Mouse (Mus musculus) neural tube, embryonic 14.5 days (tissue): ENCODE measurements around the gene Myo5a. TPM values are rescaled to one million over a fixed set of nuclear protein-coding genes. Genes with fewer than 3 reads are reported as not detected.

Source experiments
- ATAC-seq: fragments of 200-750 bp; cut with Nextera tagmentation; 2 replicates; pipeline ENCODE4 v1.8.0; 2017; ENCODE audit warnings: low read depth, mild to moderate bottlenecking, moderate TSS enrichment, moderate library complexity
- H3K27ac ChIP-seq: fragments of 300-500 bp; sonication (generic); 2 replicates; pipeline ENCODE4 v1.5.1; 2014; ENCODE audit warnings: low read depth, mild to moderate bottlenecking, control low read depth, low read length, moderate library complexity, mixed read lengths
- H3K27me3 ChIP-seq: fragments of 300-500 bp; sonication (generic); 2 replicates; pipeline ENCODE4 v1.6.1; 2014; ENCODE audit warnings: low read length; ENCODE audit not compliant: control insufficient read depth, insufficient read depth
- H3K36me3 ChIP-seq: fragments of 300-500 bp; sonication (generic); 2 replicates; pipeline ENCODE4 v1.6.1; 2014; ENCODE audit warnings: low read length, mixed read lengths; ENCODE audit not compliant: control insufficient read depth, insufficient read depth
- H3K4me1 ChIP-seq: fragments of 300-500 bp; sonication (generic); 2 replicates; pipeline ENCODE4 v1.6.1; 2014; ENCODE audit warnings: low read length; ENCODE audit not compliant: control insufficient read depth, insufficient read depth
- H3K4me2 ChIP-seq: fragments of 300-500 bp; sonication (generic); 2 replicates; pipeline ENCODE4 v1.6.1; 2014; ENCODE audit warnings: mild to moderate bottlenecking, low read depth, low read length, control low read depth
- H3K4me3 ChIP-seq: fragments of 300-500 bp; sonication (generic); 2 replicates; pipeline ENCODE4 v1.5.1; 2014; ENCODE audit warnings: low read depth, low read length, control low read depth, mixed read lengths
- H3K9ac ChIP-seq: fragments of 300-500 bp; sonication (generic); replicated peaks from 2 replicates; pipeline ENCODE4 v1.6.1; 2014; ENCODE audit warnings: low read depth, mild to moderate bottlenecking, control low read depth, low read length, mixed read lengths
- H3K9me3 ChIP-seq: fragments of 300-500 bp; sonication (generic); 2 replicates; pipeline ENCODE4 v1.6.1; 2016; ENCODE audit warnings: low read length; ENCODE audit not compliant: control insufficient read depth
- WGBS: fragments of 180-500 bp; shearing (Covaris S2); extraction: QIAGEN DNeasy Blood & Tissue Kit; methylation state at CpG from one replicate; pipeline ENCODE4 v1.1.7; 2014; 5-methylcytosine and 5-hydroxymethylcytosine counted together
- polyA plus RNA-seq: library from polyadenylated mRNA; unstranded; fragments of >200 nt; fragmentation: Nextera tagmentation; extraction: Ambion mirVana; gene quantifications from 2 replicates; pipeline ENCODE4 v1.2.1, GENCODE M21; 2014

Gene Myo5a
- polyA plus RNA-seq, 1 experiment from 2014 or later = 60.0 TPM

DNA sequence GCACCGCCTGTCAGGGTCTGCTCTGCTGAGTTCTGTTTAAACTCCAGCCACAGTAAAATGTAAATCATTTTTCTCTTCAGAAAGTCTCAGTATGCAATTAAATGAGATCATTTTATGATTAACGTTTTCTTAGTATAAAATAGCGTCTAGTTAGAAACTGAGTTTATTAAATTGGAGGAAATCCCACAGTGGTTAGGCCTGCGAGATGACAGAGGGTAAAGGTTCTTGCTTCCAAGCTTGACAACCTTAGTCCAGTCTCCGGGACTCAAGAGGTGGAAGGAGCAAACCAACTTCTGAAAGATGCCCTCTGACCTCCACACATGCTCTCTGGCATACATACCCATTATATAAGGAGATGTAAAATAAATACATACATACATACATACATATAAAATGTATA is 15.8 kb upstream of the Myo5a start:
- WGBS = 94% methylated on average over 5 of the region's 5 CpGs
- H3K27me3 ChIP-seq = no peaks in the 10 kb centered on the region
- no peaks in the 10 kb centered on the region for H3K9me3 ChIP-seq
- H3K4me3 ChIP-seq = no peak overlapping the region
- no peak overlapping the region for H3K9ac ChIP-seq
- no peak overlapping the region for H3K27ac ChIP-seq
- no peak for ATAC-seq
- peaks cover 19% of the 10 kb centered on the region for H3K36me3 ChIP-seq
- no peak overlapping the region for H3K4me2 ChIP-seq
- H3K4me1 ChIP-seq = no peaks in the 10 kb centered on the region

DNA sequence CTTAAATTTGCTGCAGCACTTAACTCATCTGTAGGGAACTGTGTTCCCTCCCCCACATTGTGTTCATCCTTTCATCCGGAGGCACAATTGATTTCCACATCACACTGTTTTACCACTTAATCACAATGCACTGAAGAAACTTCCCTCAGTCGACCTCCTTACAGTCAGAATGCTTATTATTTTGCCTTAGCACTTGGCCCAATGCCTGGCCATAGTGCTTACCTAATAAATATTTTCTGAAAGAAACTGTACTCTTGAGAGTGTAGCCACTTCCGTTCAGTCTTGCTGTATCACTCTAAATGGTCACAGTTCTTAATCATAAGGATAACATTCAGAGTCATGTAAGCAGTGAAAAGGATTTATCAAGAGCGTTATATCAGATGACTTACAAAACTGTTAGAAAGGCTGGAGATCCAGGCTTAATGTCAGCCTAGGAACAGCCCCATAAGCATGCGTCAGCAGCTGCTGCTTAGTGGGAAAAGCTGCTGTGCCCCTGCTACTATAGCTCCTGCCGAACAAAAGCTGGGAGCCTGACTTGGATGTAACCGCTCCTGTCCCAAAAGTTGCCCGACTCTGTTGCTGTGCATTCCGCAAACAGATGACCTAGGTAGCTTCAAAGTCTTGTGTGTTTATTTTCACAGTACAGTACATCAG is 6.0 kb upstream of the Myo5a start:
- Histone ChIP-seq H3K4me3 (no peak overlapping the region), H3K27me3 (no peaks in the 10 kb centered on the region), H3K4me2 (no peak overlapping the region), H3K4me1 (no peaks in the 10 kb centered on the region), H3K36me3 (0 out of 2 replicates have a peak, but pooled peaks cover 6% of the 10 kb centered on the region), H3K9ac (no peak overlapping the region), H3K27ac (no peak overlapping the region), H3K9me3 (no peaks in the 10 kb centered on the region)
- ATAC-seq = no peak
- WGBS = 66% methylated on average over 9 of the region's 9 CpGs

DNA sequence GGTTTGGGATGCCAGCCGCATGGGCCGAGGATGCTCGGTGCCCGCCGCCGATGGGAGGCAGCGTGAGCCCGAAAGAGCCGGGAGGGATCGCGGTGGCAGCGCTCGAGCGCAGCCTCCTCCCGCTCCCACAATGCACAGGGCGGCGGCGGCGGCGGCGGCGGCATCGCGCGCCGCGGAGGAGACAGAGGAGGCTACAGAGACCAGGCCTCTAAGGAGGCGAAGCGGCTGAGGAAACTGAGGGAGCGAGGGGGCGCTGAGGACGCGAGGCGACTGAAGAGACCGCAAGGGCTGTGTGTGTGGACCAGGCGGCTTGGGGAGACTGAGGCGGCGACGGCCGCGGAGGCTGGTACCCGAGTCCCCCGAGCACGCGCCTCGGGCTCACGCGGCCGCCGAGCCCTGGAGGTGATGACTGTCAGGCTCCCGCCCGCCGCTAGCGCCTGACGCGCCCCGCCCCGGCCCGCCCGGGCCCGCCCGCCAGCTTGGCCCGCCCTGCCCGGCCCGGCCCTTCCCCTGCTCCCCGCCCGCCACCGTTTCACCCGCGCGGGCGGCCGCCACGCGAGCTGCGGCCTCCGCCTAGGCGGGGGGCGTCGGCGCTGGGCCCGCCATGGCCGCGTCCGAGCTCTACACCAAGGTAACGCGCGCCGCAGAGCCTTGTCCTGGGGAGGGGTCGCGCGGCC is 352 bp downstream of the Myo5a start:
- Histone ChIP-seq H3K36me3 (no peaks in the 10 kb centered on the region), H3K4me2 (peak overlapping the region; percentile 70), H3K27ac (peak overlapping the region; percentile 97), H3K9ac (peak overlapping the region; percentile 96), H3K9me3 (no peaks in the 10 kb centered on the region), H3K4me3 (peak overlapping the region; percentile 89), H3K27me3 (no peaks in the 10 kb centered on the region), H3K4me1 (peaks cover 13% of the 10 kb centered on the region; the same call in 1 of the 2 replicates)
- ATAC-seq = peak; percentile 97
- under 1% methylated on average over 65 of the region's 92 CpGs for WGBS

DNA sequence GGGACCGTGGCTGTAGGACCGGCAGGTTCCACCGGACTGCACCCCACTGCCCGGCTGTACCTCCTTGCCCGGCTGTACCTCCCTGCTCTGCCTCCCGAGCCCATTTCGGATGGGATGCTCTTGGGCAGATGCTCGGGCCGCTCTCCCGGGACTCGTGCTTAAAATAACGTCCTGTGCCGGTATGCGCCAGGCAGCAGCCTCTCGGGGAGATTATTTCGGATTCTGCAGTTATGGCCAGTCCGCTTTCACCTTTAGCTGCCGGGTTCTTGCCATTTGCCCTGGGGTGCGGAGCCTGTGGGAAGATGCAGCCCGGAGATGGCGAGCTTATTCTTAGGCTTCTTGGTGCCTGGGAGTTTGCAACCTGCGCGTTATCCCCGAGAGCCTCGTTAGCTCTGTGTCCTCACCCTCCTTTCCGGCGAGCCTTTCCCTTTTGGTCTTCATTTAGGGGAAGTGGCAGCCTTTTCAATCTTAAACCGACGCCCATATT is 934 bp downstream of the Myo5a start:
- H3K36me3 ChIP-seq = no peaks in the 10 kb centered on the region
- peak overlapping the region; percentile 96 for H3K9ac ChIP-seq
- no peaks in the 10 kb centered on the region for H3K9me3 ChIP-seq
- H3K4me3 ChIP-seq = peak overlapping the region; percentile 89
- peak overlapping the region; percentile 70 for H3K4me2 ChIP-seq
- peak overlapping the region; percentile 97 for H3K27ac ChIP-seq
- ATAC-seq = peak; percentile 18
- H3K27me3 ChIP-seq = no peaks in the 10 kb centered on the region
- H3K4me1 ChIP-seq = peaks cover 13% of the 10 kb centered on the region; the same call in 1 of the 2 replicates
- under 1% methylated on average over 29 of the region's 29 CpGs for WGBS

DNA sequence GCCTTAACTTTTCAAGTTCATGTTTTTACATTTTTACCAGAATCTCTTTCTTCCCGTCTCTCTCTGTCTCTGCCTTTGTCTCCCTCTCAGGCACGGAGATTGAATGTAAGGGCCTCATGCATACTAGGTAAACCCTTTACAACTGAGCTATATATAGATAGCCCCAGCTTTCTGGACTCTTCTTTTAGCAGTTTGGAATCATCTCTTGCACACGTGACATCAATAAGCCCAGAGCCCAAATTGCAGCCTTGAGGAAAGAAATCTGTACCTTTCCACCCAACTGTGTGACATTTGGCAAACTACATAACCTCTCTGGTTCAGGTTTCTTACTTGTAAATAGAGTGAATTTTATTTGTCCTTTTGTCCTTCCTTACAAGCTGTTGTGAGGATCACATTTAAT is 1.5 kb downstream of the Myo5a start:
- no peaks in the 10 kb centered on the region for H3K36me3 ChIP-seq

DNA sequence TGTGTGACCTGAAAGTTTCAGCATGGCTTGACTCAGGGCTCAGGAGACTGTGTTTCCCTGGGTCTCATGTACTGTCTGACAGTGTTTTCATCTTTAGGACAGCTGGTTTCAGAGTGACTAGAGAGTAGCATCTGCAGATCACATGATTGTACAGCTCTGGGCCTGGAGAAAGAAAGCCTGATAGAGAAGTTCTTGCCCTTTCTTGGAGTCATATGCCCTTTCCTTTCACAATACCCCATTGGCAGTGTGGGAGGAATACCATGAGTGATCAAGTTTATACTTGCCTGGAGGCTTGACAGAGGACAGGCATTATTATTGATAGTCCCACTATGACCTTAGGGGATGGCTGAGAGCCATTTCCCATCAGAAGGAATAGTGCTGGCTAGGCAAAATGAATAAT is 6.4 kb downstream of the Myo5a start:
- Histone ChIP-seq H3K9ac (no peak overlapping the region), H3K27me3 (no peaks in the 10 kb centered on the region), H3K4me1 (peaks cover 13% of the 10 kb centered on the region; the same call in 1 of the 2 replicates), H3K9me3 (no peaks in the 10 kb centered on the region), H3K27ac (no peak overlapping the region), H3K4me3 (no peak overlapping the region), H3K4me2 (no peak overlapping the region), H3K36me3 (no peaks in the 10 kb centered on the region)
- ATAC-seq = no peak

More for the DNA sequence above, 1.5 kb downstream of the Myo5a start:
- Histone ChIP-seq H3K4me3 (peak overlapping the region; percentile 89), H3K9me3 (no peaks in the 10 kb centered on the region), H3K4me2 (peak overlapping the region; percentile 70), H3K4me1 (peaks cover 13% of the 10 kb centered on the region; the same call in 1 of the 2 replicates), H3K27me3 (no peaks in the 10 kb centered on the region), H3K27ac (no peak overlapping the region; the same call in 1 of the 2 replicates), H3K9ac (peak overlapping the region; percentile 96)
- WGBS = 8% methylated on average over 3 of the region's 3 CpGs
- no peak for ATAC-seq

DNA sequence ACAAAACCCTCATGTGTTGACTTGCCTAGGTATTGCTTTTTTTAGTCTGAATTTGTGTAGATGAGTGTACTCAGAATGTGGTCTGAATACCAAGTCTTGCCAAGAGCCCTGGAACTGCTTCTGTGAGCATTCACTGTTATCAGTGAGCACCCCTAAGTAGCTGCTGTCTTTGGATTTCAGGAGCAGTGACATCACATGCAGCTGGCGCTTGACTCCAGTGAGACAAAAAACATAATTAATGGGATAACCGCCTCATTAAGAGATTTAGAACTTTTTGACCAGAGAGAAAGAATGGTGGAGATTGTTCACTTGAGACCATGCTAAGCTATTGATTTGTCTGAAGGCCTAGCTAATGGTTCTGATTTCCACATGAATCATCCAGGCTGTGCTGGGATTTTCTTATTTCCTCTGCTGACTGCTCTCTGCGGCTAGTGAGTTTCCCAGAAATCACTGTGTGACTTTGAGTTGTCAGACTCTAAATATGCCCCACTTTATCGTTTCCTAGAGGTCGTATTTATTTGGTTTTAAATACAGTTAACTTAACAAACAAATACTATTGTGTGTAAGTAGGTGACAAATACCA is 14.5 kb downstream of the Myo5a start:
- H3K27me3 ChIP-seq = no peaks in the 10 kb centered on the region
- H3K27ac ChIP-seq = no peak overlapping the region
- ATAC-seq = peak; percentile 58; the same call in 1 of the 2 replicates
- 29% methylated on average over 5 of the region's 5 CpGs for WGBS
- no peak overlapping the region for H3K9ac ChIP-seq
- no peak overlapping the region for H3K4me3 ChIP-seq
- no peaks in the 10 kb centered on the region for H3K36me3 ChIP-seq
- no peaks in the 10 kb centered on the region for H3K9me3 ChIP-seq
- H3K4me2 ChIP-seq = no peak overlapping the region
- H3K4me1 ChIP-seq = peaks cover 8% of the 10 kb centered on the region

DNA sequence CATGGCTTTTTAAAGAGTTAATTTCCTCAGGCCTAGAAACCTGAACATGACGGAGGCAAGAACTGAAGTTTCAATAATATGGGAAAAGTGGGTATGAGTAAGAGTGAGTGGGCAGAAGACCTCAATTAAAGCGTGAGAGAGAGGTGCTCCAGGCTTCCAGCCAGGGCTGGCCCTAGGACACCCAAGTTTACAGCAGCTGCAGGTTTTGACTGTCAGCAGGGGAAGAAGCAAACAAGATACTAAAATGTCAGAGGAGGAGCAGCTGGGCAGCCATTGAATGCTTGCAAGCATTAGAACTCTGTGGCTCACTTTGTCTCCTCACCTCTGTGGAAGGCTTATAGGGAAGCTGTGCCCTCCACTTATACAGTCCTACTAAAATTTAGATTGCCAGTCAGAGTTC is 17.0 kb downstream of the Myo5a start:
- ATAC-seq = no peak
- Histone ChIP-seq H3K27ac (no peak overlapping the region; the same call in 1 of the 2 replicates), H3K36me3 (no peaks in the 10 kb centered on the region), H3K4me3 (no peak overlapping the region), H3K9ac (no peak overlapping the region), H3K4me1 (peaks cover 8% of the 10 kb centered on the region), H3K27me3 (no peaks in the 10 kb centered on the region), H3K4me2 (no peak overlapping the region), H3K9me3 (no peaks in the 10 kb centered on the region)
- WGBS = 55% methylated on average over 2 of the region's 2 CpGs

DNA sequence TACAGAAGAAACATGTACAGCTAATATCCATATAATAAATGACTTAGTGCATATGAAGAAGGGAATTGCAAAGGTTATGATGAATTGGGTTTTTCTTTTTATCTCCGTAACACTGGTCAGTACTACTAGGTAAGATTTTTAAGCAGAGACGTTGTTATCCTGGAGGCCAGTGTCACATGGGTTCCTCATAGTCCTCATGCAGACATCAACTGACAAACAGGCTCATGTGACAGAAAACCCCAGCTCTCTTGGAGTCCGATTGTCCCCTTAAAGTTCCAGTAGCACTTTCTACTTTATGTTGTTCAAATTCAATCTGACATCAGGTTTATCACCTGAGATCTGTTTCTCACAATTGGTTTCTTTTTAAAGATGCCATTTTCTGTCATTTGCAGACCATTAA is 18.5 kb downstream of the Myo5a start:
- Histone ChIP-seq H3K9ac (no peak overlapping the region), H3K27ac (no peak overlapping the region), H3K4me3 (no peak overlapping the region), H3K9me3 (no peaks in the 10 kb centered on the region), H3K4me1 (peaks cover 8% of the 10 kb centered on the region), H3K27me3 (no peaks in the 10 kb centered on the region), H3K36me3 (no peaks in the 10 kb centered on the region), H3K4me2 (no peak overlapping the region)
- WGBS = 90% methylated on average over 3 of the region's 3 CpGs
- ATAC-seq = no peak
